8 mouse cellular contexts compared by ENCODE assay signal in the genomic region with DNA sequence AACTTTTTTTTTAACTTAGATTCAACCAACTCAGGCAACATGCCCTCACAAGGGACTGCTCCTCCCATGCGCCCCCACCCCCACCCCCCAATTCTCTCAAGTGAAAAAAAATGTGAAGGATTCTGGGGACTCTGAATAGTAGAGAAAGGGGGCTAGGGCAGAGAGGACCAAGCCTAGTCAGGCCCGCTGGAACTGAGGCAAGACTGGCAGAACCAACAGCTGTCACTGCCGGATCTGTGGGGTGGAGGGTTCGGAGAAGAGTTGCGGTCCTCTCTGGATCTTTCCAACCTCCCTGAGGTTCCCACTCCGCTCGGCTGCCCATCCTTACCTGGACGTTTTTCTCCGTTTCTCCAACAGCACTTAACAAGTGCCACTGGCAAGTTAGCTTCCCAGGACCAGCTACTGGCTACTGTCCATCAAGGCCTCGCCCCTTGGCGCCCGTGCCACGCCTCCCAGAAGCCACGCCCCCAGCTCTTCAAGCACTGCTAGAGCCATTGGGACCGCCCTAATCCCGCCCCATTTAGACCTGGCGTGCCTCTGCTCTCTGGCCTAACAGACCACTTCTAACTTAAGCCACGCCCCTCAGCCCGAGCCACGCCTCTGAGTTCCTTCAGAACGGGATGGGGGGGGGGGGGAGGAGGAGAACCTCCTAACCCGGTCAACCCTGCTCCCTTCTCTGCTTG. TPM values are rescaled to one million over a fixed set of nuclear protein-coding genes. Genes with fewer than 3 reads are reported as not detected.
A peak's percentile ranks its signal among the peaks of the same experiment; 100 is the strongest.
DNase-seq lines count a peak whose midpoint lies in the region; ATAC-seq lines count a peak whose summit lies in the region.

A gene (minus strand): TSS at position 391 of the 683 bp plus-strand sequence.

- ATAC-seq in hindbrain, embryonic 13.5 days (ENCODE audit: low FRiP score): peak; percentile 88

- peak; percentile 43 for DNase-seq in T-cell, adult 2 months (ENCODE audit: low spot score)
- DNase-seq in cerebellum, postnatal 36 days: peak; percentile 28 to 32
- peak; percentile 9 to 28 for DNase-seq in frontal cortex, postnatal 25 days (ENCODE audit: low spot score in 2 of 2)
- DNase-seq in layer of hippocampus, postnatal 14 days (ENCODE audit: low spot score in 2 of 2): peak; percentile 11 to 72
- DNase-seq in lung, postnatal 14 days: peak; percentile 91
- DNase-seq in ovary, postnatal 36 days (ENCODE audit: low spot score): peak; percentile 88
- DNase-seq in thymus, postnatal 25 days: peak; percentile 48

- H3K9me3 ChIP-seq in hindbrain, embryonic 13.5 days: no peaks in the 10 kb centered on the region

- no peak within 1 kb of the TSS for H3K27ac ChIP-seq in hindbrain, embryonic 13.5 days

- H3K4me2 ChIP-seq in hindbrain, embryonic 13.5 days: peak within 1 kb of the TSS; percentile 52

- H3K36me3 ChIP-seq in hindbrain, embryonic 13.5 days: no peaks in the 10 kb centered on the region

- no peak within 1 kb of the TSS for H3K9ac ChIP-seq in hindbrain, embryonic 13.5 days

- peaks cover 10% of the 10 kb centered on the region; the same call in 1 of the 2 replicates for H3K27me3 ChIP-seq in hindbrain, embryonic 13.5 days

- H3K4me3 ChIP-seq in hindbrain, embryonic 13.5 days: peak within 1 kb of the TSS; percentile 31

- 24% methylated on average over 20 of the region's 22 CpGs for WGBS in hindbrain, embryonic 13.5 days

- H3K4me1 ChIP-seq in hindbrain, embryonic 13.5 days (replicated peaks): no peaks in the 10 kb centered on the region

RNA-seq across cellular contexts. Expression of the gene that starts here (rescaled TPM):
- 0.31 and 0.65 TPM in 2 replicates for polyA plus RNA-seq in hindbrain, embryonic 13.5 days (2015; fragmentation: Nextera tagmentation; extraction: Ambion mirVana)
- total RNA-seq in layer of hippocampus, postnatal 14 days (2021): 1 to 10 TPM; 3.0 to 3.6 TPM

Comparison
In these comparisons a context has a peak if more than half of its experiments do, and no peak if none do; other contexts are left out.
1. Peak in ATAC-seq, H3K4me3 ChIP-seq and H3K4me2 ChIP-seq in hindbrain, embryonic 13.5 days; RNA of the gene not detected or under 1 TPM.
2. DNase-seq: peak in every context shown above with its lines; median percentile 91 in lung, postnatal 14 days; 88 in ovary, postnatal 36 days; 48 in thymus, postnatal 25 days; 43 in T-cell, adult 2 months; 42 in layer of hippocampus, postnatal 14 days; 30 in cerebellum, postnatal 36 days; 18 in frontal cortex, postnatal 25 days.